Mouse (Mus musculus) cerebellum, adult 9-11 months (tissue): Measurements from ENCODE around the gene Dus2.
"Not testable (repeated sequence)": the region's sequence is repeated elsewhere in the genome, so short reads cannot be mapped to it uniquely, and the experiment has no call there.

Experiments
- DNase-seq: peaks from one replicate; pipeline ENCODE4 v3.0.0; 2022

The Dus2 gene

GRCm38 (mm10) chr8:105990856-105991387 is at the start of gene Dus2:
TSS of gene Dus2 (plus strand) at chr8:105991337.
- peak; percentile 83 for DNase-seq

DNA sequence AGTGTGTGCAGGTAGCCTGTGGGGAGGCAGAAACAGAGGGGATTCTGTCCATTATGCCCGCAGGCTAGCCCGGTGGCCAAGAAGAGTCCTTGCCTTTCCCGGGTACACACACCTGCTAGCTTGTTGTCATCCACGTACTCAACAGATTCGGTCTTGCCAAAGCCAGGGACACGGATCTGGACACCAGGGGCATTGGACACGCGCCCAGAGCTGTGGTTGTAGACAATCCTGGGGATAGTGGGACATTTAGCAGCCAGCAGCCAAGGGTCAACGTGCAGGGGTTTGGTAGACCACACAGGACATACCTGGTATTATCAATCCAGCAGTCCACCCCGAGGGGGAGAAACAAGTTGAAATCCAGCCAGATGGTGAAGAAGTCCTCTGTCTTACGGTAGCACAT is 49.1 kb upstream of the Dus2 start:
- DNase-seq: no peak

GRCm38 (mm10) chr8:105942542-105942941 is 48.6 kb upstream of the Dus2 start:
- no peak for DNase-seq

GRCm38 (mm10) chr8:105943321-105943739 is 47.8 kb upstream of the Dus2 start, which contains the start of gene Lcat:
TSS of gene Lcat (minus strand) at chr8:105943382.
- DNase-seq: peak; percentile 56

- peak; percentile 33 for DNase-seq
These were observed 41.8 kb upstream of the Dus2 start for GRCm38 (mm10) chr8:105949350-105949749.

DNA sequence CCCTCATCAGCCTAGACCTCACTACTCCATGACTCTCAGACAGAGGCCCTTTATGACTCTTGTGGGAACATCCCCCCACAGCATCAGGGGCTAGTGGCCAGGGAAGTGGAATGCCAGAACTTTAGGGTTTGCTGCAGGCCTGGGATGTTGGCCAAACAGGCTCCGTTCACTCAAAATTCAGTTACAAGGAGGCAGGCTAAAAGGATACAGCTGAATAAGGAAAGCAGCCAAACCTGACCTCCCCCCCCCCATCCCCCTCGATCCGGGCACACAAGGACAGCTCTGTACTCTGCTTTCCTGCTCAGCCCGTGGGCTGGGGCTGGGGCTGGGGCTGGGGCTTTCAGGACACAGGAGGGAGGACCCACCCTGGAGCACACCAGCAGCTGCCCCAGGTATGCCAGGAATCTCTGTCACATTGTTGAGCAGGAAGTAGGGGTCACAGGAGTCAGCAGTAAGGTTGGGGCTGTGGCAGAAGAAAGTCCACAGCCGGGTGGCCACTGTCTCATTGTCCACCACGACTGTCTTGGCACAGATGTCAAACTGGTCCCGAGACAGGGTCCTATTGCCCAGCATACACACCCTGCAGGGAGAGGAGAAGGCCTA is 40.0 kb upstream of the Dus2 start:
- peak; percentile 56 for DNase-seq

DNA sequence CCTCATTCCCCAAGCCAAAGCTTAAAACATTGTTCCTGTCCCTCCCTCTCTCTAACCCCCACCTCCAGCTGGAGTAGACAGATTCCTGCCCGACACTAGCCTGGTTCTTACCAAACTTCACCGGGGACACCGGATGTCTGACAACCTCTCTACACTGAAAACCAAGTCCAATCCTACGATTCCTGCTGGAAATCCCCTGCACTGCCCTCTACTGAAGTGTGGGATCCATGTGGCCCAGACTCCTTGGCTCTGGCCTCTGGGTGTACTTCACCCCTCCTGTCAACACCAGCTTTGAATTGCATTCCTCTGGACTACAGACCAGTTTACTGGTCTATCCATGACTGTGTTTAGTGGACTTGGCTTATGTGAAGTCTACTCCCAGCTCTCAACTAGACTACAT is 34.6 kb upstream of the Dus2 start:
- DNase-seq: no peak

DNA sequence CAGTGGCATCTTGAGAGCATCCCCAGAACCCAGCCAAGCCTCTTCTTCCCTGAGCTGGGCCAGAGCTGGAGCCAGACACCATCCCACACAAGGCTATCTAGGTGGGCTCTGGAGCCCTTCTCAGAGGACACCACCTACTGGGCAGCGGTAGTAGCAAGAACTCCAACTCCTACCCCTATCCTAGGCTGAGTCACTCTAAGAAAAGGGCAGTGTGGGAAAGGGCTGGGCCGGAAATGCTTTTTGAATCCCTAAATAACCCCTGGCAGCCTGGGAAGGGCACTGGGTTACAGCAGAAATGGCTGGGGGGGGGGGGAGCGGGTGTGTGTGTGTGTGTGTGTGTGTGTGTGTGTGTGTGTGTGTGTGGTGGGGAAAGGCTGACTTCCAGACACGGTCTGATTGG is 33.3 kb upstream of the Dus2 start:
- no peak for DNase-seq

- DNase-seq: peak; percentile 87
These were observed 31.8 kb upstream of the Dus2 start for GRCm38 (mm10) chr8:105959350-105959749.

DNA sequence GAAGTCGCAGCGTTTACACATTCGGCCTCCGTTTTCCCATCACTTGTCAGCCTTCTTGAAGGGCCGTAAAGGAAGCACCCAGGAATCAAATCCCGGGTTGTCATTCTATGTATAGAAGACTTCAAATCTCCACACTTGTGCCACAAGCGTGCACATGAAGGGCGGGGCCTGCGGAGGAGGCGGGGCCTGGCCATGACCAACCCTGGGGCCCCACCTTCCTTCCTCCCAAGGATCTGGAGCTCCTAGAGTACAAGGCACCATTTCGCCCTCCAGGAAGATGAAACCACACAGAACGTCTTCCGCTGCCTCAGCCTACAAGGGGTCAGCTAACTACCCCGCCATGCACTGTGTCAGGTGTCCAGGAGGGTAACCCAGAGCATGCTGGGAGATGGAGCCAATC is 30.0 kb upstream of the Dus2 start:
- no peak for DNase-seq

DNA sequence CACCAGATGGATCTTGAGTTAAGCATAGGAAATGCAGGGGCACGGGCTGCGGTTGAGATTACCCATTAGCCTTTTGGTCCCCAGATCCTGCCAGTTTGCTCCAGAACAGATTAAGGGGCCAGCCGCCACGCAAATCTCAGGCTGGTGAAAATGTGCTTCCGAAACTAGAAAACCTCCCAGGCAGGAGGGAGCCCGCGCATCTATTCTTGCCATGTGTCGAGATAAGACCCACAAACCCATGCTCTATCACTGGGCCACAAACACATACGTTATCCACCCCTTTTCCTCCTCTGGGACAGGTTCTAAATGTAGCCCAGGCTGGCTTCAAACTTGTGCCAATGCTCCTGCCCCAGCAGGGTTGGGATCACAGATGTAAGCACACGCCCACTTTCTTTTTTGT is 29.6 kb upstream of the Dus2 start:
- DNase-seq: no peak

- no peak for DNase-seq
These were observed 26.5 kb upstream of the Dus2 start for GRCm38 (mm10) chr8:105964506-105965265.

GRCm38 (mm10) chr8:105965266-105965904 is 25.8 kb upstream of the Dus2 start:
- DNase-seq: no peak

- no peak for DNase-seq
These were observed 25.2 kb upstream of the Dus2 start, which contains the start of gene Slc12a4 for GRCm38 (mm10) chr8:105965905-105966341. TSS of gene Slc12a4 (minus strand) at chr8:105966097.

DNA sequence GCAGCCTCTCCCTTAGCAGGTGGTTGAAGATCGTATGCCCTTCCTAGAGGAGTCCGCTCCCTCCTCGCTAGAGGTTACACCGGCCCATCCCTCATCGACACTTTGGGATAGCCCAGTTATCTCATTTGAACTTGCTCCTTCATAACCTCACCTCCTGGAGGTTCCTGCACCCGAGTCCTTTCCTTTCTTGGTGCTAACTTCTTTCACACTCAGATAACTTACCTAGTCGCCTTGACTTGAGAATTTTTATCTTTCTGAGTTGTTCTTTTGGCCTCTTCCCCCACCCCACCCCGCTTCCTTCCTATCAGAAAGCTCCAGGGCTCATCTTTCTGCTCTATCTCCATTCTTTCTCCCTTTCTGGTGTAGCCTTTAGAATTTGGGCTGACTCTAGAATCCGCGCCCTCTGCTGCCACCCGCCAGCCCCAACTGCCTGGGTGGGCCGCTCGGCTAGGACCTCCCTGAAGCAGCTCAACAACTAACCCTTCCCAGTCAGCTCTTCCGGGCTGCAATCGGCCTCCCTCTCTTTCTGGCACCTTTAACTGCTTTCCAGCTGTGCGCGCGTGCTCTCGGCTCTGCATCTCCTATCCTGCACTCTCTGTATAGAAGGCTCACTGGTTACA is 24.3 kb upstream of the Dus2 start:
- no peak for DNase-seq

- DNase-seq: no peak
These were observed 21.8 kb upstream of the Dus2 start for GRCm38 (mm10) chr8:105969367-105969766.

- DNase-seq: no peak
These were observed 20.0 kb upstream of the Dus2 start for GRCm38 (mm10) chr8:105971019-105971720.

GRCm38 (mm10) chr8:105975363-105975762 is 15.8 kb upstream of the Dus2 start:
- DNase-seq: no peak

GRCm38 (mm10) chr8:105979325-105979724 is 11.8 kb upstream of the Dus2 start, which contains the start of gene Dpep3:
TSS of gene Dpep3 (minus strand) at chr8:105979429.
- DNase-seq: no peak

- no peak for DNase-seq
These were observed 10.0 kb upstream of the Dus2 start for GRCm38 (mm10) chr8:105981146-105981545.

DNA sequence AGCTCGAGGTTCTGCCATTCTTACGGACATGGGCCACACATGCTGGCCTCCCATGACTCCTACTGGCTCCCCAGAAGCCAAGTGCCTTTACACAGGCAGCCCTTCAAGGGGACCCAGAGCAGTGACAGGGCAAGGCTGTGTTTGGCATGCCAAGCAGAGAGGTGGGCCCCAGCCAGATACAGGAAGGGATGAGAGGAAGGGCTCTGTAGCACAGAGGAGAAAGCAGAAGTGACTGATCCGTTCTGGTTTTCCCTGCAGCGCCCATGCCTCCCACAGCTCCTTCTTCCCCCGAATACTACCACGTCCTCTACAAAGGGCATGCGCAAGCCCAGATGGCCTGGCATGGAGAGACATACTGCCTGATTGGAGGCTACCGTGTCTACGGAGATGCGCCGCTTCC is 7.7 kb upstream of the Dus2 start:
- DNase-seq: not testable (repeated sequence)

DNA sequence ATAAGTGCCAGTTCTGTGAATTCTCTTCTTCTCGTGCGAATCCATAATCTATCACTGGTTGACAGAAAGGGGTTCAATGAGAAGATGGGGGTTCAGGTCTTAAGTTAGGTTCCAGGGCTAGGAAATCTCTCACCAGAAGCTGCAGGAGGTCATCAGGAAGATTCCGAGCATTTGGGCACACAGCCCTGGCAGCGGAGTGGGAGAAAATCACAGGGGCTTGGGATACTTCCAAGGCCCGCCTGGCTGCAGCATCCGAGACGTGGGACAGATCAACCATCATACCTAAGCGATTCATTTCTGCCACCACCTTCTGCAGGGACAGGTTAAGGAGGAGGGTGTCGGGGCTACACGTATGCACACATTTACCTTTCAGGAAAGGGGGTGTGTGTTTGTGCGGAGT is 2.6 kb upstream of the Dus2 start:
- DNase-seq: no peak
